Mouse (Mus musculus) cerebellum, adult 9-11 months (tissue): ENCODE measurements around the gene Gm20441.

Experiments used
- DNase-seq: peaks from one replicate; pipeline ENCODE4 v3.0.0; 2022

Gene Gm20441

DNA sequence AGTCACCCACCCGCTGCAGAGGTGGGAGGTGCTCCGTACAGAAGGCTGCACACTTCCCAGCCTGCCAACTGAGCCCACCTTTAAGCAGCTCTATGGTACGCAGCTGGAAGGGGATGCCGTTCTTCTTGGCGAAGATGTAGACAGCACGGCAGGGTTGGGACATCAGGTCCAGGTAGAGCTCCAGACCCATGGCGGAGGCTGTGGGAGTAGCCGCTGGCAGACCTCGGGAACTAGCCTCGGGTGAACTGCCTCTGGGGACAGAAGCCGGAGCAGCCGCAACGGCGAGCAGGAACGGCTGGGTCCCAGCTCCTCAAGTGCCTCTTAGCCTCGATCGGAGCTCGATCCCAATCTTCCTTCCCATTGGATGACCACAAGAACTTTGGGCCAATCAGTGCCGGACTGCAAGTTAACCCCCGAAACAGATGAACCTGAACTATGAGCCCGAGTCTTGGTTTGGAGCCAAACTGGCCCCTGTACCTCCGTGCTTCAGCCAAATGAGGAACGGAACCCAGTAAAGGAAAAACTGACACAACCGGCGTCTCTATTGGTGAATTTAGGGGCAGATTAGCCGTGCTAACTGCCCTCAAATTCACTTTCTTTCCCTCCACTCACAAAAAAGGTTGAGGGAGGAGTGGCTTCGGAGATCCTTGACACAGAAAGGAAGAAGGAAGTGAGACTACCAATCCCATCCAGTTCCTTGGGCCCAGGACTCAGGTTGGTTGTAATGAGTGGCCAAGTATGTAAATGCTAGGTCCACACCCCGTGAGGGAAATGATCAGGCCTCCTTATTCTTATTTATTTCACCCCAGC lies at the start of gene Gm20441, which contains the start of gene Gstt3:
Gene Gm20441 (minus strand): TSS at position 186 of the 810 bp plus-strand sequence.
Gene Gstt3 (minus strand): TSS at position 646 of the 810 bp plus-strand sequence.
- no peak for DNase-seq

DNA sequence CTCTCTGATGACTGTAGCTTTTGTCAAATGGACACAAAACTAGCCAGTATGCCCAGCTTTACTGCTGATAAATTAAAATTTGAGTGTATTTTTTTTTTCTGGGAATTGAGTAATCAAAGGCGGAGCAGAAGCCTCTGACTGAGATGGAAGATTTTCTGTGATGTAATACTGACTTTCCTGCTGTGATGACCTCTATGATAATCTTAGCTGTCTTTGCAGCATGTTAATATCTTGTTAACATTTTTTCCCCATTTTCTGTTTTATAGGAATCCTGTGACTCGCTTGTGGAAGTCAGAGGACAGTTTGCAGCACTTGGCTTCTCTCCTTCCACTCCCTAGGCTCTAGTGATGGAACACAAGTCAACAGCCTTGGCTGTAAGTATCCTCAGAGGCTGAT lies 49.5 kb upstream of the Gm20441 start:
- no peak for DNase-seq

DNA sequence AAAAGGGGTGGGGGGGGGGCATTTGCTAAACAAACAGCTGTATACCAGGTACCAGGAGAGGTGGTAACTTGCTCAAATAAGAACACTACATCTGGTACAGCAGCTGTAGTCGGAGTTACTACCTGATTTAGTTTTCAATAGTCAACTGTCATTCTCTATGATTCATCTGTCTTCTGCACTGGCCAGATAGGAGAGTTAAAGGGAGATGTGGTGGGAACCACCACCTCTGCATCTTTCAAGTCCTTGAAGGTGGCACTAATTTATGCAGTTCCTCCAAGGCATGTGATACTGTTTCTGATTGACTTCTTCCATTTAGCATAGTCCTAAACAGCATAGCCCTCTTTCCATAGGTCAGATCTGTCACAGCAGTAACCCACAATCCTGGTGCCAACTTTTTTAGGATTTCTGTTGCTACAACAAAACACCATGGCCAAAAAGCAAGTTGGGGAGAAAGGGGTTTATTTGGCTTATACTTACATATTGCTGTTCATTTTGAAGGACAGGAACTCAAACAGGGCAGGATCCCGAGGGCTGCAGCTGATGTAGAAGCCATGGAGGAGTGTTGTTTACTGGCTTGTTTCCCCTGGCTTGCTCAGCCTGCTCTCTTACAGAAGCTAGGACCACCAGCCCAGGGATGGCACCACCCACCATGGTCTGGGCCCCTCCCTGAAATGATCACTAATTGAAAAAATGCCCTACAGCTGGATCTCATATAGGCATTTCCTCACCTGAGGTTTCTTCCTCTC lies 48.9 kb upstream of the Gm20441 start:
- no peak for DNase-seq

DNA sequence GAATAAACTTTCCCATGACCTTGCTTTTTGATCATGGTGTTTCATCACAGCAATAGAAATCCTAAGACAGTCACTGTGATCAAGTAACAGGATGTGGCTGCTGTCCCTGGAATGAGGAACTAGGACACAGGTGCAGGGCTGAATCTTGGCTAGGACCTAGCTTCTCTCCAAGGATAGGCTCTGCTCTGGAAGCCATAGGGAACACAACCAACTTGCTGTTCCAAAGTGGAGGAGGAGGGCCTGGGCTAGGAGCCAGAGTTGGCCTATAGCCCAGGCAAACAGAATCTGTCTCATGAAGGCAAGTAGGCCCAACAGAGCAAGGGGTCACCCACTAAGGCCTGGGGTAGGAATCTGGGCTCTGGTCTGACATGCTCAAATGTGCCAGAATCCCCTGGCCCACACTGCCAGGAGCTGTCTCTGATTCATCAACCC lies 47.8 kb upstream of the Gm20441 start:
- peak; percentile 90 for DNase-seq

DNA sequence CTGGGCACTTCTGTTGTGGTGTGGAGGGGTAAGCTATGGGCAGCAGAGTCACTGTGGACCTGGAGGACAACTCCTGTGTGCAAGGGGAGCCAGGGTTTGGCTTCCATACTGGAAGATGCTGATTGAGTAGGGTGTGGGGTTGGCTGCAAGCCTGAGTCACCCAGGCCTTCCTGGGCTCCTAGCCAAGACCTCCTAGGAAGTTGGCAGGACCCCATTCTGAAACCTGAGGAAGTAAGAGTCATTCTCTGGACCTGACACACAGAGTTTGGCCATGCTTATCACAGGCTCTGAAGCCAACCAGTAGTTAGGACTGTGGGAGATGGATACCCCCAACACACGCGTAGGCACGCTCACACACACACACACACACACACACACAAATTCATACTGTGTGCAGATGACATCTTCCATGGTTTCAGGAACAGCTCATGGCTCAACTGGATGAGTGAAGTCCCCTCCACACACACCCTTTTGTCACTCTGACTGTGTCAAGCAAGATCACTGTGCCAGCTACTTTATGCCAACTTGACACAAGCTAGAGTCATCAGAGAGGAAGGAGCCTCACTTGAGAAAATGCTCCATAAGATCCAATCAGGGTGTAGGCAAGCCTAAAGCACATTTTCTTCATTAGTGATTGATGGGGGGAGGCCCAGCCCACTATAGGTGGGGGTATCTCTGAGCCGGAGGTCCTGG lies 47.1 kb upstream of the Gm20441 start:
- DNase-seq = peak; percentile 63

DNA sequence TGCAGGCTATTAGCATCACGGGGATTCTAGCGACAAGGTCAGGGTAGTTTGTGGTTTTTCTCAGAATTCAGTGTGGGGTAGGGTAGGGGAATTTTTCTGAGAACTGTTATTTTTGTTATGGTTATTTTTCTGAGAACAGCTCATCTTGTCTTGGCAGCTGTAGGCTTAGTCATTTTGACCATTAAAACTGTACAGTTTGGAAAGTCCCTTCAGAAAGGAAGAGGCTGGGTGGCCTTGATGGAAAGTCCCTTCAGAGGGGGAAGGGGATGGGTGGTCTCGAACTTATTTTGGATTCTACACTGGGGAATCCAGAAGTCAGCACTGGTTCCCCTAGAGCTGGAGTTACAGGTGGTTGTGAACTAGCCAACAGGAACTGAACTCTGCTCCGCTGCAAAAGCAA lies 43.8 kb upstream of the Gm20441 start:
- no peak for DNase-seq

DNA sequence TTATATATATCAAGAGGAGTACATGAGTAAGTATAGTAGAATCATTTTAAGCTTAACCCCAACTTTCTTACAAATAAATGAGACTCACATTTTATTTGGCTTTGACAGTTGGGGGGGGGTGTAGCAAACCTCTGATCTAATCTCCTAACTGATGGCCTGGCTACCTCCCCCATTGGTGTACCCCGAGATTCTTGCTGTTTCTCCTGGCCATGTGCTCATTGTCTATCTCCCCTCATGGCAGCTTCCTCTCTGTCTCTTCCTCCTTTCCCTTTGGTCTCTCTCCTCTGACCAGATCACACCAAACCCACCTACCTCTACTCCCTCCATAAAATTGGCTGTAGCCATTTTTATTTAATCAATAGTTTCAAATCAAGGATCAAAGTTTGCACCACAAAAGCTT lies 43.0 kb upstream of the Gm20441 start:
- no peak for DNase-seq

DNA sequence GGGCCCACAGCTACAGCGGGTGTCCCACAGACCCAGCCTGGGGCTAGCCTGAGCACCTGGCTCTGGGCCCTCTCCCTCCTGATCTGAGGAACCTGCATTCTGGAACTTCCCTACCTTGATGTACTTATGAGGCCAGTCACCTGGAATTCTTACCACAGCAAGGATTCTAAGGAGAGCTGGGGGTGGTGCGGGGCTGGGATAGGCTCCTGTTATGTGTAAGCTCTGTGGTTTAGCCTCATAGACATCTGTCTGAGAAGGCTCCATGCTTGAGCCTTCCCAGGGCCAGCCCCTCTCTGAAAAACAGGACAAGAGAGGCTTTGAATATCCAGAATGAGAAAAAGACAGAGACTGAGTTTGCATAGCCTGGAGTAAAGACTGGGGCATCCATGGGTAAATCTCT lies 41.7 kb upstream of the Gm20441 start, which contains the start of gene Gstt4:
Gene Gstt4 (minus strand): TSS at position 101 of the 400 bp plus-strand sequence.
- DNase-seq = no peak

DNA sequence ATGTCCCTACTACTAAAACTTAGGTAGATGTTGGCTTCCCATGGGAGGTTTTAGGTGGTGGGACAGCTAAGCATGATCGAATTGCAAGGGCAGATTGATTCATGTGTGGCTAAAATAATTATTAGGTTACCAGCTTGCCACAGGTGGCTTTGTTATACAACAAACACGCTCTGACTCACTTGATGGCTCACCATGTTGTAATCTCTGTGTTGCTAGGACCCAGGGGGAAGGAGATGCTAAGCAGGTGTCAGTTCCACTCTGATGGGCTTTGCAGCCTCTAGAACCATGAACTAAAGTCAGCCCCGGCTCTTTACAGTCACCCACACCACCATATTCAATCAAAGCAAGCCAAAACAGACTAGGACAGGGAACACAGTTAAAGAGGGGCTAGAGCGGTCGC lies 39.1 kb upstream of the Gm20441 start:
- no peak for DNase-seq

DNA sequence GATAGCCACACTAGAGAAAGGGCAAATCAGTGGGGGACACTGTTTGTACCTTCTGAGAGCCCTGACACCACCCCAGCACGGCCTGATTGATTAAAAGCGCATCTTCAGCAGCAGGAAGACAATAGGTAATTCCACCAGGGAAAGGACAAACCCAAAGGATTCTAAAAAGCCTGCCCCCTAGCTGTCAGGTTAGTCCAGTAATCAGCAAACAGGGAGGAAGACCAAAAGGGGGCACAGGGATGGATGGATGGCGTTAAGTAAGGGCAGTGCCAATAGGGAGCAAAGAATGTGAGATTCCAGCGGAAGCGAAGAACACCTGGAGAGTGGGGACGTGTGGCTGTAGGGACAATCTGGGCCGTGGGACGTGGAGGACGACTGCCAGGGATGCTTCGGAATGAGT lies 37.9 kb upstream of the Gm20441 start:
- no peak for DNase-seq

DNA sequence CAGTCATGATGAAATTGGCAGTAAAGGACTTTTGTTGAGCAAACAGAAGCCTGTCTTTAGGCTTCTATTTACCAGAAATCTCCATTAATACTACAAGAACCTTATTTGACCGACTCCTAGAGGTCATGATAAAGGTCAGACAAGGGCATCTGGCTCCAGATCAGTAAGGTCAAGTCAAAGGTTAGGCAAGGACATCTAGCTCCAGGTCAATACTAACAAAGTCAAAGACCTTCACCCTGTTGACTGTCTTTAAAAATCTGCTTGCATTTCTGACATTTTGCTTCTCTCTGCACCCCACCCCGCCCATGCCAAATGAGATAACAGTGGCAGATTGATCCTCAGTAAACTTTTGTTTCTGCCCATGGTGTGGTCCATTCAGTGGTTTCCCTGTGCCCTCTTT lies 23.5 kb upstream of the Gm20441 start:
- DNase-seq = no peak

DNA sequence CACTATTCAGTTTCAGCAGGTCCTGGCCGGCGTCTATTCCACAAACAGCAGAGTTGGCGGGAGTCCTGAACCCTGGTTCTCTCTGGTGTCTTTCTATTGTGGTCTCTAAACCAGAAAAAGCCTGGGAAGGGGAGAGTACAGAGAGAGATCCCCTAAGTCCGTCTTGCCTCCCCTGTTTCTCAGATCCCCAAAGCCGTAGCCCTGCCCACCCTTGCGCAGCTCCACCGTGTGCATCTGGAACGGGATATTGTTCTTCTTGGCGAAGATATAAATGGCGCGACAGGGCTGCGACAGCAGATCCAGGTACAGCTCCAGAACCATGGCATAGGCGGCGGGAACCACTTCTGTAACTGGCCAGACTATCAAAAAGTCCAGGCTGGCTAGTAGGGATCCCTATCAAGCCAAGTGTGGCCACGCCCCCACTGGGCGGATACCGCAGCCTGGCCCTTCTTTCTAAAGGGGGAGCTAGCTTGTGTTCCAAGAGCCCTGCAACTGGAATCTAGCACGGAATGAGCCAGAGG lies 17.5 kb upstream of the Gm20441 start, which contains the start of gene Gstt1:
Gene Gstt1 (minus strand): TSS at position 409 of the 521 bp plus-strand sequence.
- peak; percentile 80 for DNase-seq

DNA sequence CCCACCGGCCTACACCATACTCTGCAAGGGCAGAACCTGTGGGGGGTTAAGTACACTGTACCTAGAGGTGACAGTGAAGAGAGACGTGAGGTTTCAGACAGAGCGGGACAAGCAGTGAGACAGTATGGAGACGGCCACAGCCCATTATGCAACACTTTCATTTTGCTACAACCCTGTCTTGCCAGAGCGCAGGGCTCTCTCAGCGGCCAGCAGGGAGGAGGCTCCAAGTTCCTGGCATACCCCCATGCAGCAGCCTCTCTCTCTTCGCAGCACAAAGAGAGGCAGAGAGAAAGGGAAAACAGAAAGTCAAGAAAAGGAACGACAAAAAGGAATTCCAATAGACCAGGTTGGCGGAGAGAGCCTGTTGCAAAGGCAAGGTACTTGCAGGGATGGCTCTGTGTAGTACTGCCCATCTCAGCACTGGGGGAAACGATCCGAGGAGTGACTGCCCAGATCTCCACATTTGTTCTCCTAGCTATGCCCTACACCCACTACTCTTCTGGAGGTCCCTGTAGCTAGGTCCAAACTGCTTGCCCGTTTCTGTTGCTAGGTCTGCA lies 16.9 kb upstream of the Gm20441 start:
- peak; percentile 83 for DNase-seq

DNA sequence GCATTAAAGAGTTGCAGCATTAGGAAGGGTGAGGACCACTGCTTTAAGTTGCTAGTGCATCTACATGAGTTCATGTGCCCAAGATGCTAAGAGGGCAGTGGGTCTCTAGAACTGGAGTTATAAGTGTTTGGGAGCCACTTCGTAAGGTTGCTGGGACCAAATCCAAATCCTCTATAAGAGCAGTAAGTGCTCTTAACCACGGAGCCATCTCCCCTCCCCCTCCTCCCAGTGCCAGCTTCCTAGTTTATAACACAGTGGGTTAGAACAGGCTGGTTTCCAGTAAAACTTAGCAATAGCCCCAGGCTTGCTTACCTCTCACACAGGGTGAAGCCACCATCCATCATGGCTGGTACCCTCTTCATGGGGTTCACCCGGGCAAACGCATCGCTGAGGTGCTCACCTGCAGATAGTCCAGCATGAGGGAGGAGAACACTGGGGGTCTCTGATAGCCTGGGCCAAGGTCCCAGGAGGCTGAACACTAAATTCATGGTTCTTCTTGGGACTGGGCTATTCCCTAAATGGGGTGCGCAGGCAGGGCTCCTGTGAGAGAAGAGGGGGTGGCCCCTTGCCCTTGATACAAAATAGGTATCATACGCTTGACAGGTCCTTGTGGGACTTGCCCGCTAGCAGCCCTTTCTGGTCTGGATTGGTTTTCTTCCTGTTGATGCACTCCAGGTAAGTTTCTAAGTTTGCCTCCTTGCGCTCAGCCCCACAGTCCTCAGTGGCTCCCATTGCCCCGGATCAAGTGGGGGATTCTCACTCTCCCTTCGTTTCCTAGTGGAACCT lies 16.2 kb upstream of the Gm20441 start:
- peak; percentile 50 for DNase-seq

DNA sequence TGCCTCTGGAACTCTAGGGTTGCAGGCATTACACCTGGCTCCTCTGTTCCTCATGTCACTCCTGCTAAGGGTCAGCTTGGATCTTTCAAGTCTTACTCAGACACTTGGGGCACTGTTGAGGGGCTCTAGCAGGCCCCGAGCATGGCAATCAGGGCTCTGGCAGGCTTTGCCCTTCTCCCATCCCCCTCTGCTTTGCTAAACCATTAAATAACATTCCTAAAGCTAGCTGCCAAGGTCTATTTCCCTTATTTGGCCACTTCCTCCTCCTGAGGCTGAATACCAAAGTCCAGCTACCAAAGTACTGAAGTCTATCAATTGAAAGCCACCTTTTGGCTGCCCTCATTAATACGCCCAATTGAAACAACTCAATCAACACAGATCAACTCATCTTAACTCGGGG lies 14.1 kb upstream of the Gm20441 start:
- no peak for DNase-seq

DNA sequence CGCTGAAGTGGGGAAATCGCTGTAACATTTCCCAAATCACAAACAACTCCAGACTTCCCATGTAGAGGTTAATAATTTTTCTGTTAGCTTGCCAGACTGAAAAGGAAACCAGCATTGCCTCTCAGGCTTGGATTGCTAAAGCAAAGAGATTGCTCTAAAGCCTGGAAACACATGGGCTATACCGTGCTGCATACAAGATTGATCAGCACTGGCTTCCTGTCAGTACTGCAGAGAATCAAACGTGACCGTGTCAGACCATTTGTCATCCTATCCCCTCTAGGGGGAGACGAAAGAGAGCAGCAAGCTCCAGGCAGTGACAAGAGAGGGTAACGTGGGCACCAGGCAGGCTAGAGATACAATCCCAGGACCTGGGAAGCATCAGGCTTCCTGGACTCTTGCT lies 10.0 kb upstream of the Gm20441 start:
- no peak for DNase-seq

DNA sequence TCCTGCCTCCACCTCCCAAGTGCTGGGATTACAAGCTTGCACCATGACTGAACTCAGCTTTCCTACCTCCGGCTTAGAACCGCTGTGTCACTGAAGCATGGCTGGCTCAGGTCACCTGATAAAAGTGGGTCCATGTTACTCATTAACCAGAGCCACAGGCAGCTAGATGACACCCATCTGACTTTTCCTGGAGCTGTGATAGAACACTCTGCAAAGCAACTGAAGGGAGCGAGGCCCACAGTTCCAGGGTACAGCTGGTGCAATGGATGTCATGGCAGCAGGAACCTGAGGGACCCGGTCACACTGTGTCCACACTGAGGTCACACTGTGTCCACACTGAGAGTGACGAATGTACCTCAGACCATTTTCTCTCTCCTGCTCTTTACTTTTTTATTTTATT lies 9.1 kb upstream of the Gm20441 start:
- no peak for DNase-seq

DNA sequence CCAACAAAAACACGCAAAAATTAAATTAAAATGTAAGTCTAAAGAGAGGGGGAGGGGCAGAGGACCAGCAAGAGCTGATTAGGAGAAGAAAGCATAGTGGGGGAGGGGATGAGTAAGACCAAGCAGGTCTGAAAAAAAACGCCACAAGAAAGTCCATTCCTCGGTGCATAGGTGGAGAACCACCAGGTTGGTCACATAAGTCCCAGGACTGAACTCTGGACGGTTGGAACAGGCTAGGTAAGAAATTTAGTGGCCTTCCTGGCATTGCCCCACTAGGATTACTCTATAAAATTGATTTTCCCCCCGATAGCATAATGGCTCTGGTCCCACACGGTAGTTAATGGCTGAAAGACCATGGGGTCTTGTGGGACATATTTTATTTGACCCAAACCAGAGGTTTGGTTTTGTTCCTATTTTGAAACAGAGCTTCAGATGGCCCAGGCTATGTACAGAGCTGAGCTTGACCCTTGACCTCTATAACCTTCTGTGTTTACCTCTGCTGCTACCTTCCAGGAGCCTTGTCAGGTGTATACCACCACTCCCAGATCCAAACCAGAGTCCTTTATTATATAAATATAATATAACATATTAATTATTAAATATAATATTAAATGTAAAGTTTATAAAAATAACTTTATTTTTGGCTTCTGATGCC lies 8.5 kb upstream of the Gm20441 start:
- no peak for DNase-seq

DNA sequence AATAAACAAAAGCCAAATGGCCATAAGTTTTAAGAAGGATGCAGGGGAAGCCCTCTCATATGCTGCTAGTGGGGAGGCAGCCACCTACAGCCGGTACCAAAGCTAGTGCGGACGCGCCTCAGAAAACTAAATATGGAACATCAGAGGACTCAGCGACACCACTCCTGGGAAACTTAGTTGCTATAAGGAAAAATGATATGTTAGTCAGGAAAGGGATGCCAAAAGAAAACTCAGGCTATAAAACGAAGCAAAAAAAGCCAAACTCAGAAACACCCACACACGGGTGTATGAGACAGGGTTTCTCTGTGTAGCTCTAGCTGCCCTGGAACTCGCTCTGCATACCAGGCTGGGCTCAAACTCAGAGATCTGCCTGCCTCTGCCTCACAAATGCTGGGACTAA lies 7.5 kb upstream of the Gm20441 start:
- DNase-seq = no peak

DNA sequence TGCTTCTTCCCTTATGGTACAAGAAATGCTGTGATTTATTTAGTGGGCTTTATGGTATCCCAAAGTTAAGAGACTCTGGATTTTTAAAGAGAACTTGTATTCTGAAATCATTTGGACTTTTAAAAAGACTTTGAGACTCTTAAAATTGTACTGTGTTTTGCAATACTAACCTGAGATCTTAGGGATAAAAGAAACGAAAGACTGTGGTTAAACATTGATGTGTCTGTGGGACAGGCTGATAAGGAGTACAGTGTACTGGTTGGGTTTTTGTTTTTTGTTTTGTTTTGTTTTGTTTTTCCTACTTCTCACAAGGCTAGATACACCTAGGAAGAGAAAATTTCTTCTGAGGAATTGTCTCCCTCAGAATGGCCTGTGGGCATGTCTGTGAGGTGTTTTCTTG lies 4.7 kb upstream of the Gm20441 start:
- no peak for DNase-seq
